Mouse (Mus musculus): ENCODE measurements at regions not wholly inside any gene's neighbourhood (a gene's known extent, or its start where the extent isn't known, plus 50 kb on each side); places are given as distances from the start of the nearest gene placed in this dataset.

DNA sequence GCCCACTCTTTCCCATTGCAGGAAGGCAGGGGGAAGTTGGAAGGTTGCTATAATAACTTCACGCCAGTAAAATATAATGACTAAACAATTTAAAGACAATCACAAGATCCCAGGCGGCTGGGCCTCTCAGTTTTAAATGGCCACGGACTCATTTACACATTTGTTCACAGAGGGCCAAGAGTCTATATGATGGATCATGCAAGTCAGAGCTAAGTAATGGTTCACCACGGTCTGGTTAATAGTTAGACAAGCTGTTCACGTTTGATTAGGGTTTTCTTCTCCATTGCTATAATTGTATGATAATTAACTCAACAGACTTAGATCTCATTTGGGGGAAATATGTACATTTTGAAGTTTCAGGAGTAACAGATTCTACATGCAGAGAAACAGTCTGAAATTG lies 170.0 kb downstream of the Ppargc1a start:
- DNase-seq, result no peak

DNA sequence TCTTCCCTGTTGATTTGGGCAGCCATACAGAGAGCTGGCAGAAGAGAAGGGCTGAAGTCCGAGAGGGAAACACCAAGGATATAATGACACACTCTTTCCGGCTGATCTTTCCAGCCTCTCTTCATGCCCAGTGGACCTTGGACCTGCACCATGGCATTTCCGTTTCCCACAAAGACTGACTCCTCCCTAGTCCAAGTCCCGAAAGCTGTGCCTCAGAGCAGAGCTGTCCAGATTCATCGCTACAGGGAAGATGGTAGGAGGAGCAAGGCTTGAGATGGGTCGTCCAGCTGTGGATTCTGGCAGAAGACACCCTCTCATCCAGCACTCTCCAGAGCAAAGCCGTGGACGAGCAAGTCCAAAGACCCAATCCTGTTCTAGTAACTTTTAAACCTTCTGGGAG lies 176.2 kb downstream of the Ppargc1a start:
- no peak for DNase-seq

DNA sequence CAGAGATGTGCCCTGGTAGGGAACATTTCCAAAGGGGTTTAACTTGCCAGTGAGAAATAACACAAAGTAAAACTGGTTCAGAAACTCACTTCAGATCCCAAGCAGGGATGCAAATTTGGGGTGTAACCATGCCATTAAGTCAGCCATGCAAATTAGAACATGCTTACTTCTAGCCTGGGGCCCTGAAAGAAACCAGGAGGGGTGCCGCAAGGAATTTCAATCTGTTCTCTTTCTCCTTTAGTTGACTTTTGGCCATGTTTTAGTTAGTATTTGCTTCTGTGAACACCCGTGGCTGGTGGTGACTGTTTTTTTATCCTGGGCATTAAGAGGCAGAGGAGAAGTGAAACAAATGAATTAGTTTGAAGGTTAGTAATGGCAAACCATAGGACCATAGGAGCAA lies 179.8 kb downstream of the Ppargc1a start:
- no peak for DNase-seq

DNA sequence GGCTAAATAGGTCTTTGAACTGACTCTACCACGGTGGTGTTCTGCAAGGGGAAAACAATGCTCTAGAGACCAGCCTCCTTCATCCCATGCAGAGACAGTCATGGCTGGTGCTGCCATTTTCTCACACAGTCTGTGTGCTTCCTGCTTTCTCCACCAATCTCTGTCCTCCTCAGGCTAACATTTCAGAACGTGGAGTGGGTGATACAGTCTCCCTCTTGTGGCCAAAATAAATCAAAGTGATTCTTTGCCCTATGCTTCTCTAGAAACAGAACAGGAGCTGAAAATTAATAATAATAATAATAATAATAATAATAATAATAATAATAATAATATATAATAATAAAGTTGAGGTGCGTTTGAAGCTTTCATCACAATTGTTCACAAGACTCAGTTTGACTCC lies 181.1 kb downstream of the Ppargc1a start:
- no peak for DNase-seq

DNA sequence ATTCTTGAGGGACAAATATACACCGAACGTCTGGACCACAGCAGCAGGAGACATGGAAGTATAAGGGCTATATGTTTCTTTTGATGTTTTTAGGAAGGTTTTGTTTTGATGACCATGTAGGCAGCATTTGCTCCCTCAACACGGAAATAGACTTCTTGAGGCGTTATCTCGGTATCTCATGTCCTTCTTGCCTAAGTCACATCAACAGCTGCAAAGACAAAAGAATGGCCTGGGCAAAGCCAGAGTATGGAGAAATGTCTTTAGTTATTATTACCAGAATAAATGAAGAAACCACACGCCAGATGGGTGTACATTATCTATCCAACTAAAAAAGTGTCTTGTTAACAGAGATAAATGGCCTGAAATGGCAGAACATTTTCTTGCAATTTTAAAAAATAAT lies 183.2 kb downstream of the Ppargc1a start:
- DNase-seq, result no peak

DNA sequence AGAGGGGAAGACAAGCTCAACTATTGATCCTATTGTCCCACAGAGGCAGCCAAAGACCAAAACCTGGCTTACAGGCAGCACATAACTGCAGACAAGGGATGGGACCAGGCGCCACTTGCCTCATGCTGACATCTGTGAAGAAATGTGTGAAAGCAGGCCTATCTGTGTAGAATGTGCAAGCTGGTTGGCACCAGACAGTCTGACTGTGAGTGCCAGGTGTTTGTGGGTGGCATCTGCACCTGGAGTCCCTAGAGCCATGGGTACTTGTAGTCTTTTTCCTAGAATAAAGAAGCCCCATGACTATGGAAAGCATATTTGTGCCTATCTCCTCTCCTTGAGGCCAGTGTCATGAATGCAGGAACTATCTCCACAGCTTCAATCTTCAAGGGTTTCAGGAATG lies 208.4 kb downstream of the Ppargc1a start:
- DNase-seq, result no peak

DNA sequence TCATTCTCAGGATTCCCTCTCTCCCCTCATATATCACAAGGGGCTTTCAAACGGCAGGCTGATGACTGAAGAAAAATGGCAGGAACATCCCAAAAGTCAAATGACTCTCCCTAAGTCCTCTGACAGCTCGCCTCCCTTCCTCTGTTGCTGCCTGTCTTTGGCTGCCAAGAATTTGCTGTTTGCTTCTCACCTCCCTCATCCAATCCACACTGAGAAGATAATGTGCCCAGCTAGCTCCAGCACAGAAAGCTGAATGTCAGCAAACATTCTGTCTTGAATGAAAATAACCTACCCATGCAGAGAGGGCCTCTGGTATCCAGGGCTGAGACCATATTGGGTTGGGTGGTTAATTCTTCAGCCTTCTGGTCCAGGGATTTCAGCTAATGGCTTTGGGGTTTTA lies 219.3 kb downstream of the Ppargc1a start:
- no peak for DNase-seq

DNA sequence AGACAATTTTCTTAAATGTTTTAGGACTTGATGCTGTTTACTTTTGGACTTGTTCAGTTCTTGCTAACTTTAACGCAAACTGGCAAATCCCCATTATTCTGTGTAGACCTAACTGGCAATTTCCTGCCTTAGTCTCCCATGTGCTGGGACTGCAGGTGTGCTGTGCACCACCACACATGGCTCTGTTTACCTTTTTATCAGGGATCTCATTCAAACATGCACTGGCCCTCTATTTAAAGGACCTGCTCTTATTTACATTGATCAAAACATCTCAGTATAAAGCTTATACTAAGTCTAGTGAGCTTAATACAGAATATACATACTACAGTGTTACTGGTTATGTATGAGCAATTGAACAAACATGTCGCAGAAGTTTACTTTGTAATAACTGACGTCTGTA lies 238.4 kb downstream of the Ppargc1a start:
- DNase-seq, result no peak

DNA sequence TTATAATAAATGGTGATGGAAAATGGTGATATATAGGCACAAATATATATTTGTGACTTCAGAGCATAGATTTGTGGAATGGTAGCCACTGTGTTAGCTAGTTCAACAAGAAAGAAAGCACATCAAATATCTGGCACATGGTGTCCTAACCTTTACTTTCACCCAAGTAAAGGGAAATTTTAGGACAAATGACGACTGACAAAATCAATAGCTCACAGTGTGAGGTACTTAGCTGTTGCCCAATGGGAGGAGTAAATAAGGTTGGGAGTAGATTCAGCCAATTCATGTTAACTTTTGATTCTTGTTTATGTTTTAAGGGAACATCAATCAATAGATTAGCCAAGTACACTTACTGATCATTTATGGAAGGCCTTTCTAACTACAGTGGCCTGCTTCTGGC lies 278.3 kb downstream of the Ppargc1a start:
- DNase-seq, result no peak

DNA sequence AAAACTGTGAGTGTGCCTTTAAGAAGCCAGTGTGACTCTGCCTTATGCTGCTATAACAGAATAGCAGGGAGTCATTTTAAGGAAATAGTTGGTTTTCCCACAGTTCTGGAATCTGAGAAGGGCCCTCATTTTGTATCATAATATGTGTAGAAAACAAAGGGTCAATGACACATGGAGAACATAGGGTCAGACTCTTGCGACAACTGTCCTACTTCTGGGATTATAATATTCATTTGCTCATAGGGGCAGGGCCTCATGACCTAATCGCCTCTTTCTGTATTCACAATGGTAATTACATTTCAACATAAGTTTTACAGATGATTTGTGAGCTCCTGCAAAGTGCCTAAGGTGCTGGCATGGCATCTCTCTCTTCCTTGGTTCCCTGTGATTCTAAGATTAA lies 279.3 kb downstream of the Ppargc1a start:
- DNase-seq, result no peak

DNA sequence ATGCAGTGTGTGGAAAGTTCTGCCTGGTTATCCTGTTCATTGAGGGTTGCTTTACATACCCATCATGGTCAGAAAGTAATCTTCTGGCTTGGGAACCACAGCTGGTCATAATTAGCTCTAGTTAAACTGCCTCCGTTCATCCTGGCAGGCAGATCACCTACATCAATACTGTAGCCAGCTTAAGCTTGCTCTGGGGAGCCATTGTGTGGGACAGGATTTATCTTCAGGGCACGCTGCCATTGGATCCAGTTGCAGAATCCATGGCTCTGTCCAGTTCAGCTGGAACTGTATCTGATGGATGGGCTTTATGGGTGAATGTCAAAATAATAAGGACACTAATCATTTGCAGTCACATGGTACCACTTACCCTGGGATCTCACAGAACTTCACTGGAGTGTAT lies 326.4 kb downstream of the Ppargc1a start:
- no peak for DNase-seq

DNA sequence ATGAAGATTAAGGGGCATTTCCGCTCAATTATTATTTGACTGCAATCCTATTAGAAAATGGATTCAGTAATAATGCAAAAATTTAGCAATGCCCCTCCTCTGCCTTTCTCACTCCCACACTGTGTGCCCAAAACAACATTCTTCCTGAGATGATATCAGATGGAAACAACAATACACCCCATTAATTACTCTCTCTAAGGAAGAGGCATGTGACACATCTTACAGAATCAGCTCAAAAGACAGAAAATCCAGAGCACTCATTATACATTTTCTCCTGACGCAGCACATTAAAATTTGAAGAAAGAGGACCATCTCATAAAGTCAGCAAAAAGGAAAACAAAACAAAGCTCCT lies 333.5 kb downstream of the Ppargc1a start:
- DNase-seq, result no peak

DNA sequence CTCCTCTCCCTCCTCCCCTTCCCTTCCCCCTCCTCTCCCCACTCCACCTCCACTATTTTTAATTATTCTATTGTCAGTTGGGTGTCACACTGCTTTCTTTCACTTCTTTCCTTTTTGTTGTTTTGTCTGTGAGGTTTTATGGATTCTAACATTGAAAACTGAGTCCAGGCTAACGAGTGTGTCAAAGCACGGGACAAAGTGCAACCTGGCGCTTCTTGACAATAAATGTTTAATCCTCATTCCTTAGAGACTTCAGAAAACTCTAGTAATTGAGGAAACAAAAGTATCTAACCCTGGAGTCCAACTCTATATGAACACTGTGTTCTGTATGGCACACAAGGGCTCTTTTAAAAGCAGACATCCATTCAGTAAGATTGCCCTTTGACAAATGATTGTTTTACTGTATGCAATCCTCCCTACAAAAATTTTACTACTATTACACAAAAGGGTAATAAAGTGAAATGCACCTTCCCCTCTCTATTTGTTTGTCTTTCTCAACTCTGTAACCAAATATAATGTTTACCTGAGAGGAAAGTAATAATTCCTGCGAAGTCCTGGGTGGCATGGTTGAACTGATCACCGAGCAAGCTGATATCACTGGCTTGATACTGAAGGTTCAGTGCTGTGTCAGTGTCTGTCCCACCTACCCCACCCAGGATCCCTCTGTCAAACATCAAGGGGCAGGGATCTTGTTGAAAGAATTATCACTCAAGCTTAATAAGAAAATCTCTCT lies 334.1 kb downstream of the Ppargc1a start:
- no peak for DNase-seq

DNA sequence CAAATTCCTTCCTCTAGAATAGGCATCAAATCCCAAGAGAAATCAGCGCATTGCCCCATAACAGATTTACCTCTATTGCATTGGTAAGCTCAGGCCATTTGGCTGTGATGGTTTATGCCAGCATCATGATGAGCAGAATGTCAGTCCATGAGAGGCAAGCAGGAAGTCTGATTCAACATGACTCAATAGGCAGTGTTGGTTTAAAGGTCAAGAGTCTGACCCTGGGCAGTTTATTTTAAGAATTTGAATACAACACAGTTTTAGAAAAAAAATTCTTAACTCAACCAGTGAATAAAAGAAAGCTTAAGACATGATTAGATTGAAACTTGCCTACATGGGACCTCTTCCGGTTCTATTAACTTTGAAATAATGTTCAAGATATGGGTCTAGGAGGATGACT lies 337.7 kb downstream of the Ppargc1a start:
- DNase-seq, result no peak

DNA sequence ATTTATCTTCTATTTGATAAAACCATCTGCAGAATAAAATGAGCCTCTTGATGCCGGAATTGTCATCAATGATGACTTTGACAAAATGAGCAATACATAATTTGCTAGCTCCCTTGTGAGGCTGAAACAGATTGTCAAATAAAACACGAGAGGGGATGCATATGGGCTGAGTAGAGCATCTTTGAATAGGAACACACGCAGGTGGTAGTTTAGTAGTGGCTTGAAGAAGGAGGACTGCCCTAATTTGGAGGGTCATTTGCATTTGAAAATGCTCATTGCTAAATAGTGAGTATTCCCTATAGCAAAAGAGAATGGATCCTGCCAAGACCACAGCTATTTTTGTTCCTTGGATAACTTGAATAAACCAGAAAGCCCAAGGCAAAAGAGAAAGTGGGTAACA lies 339.5 kb downstream of the Ppargc1a start:
- DNase-seq, result no peak

DNA sequence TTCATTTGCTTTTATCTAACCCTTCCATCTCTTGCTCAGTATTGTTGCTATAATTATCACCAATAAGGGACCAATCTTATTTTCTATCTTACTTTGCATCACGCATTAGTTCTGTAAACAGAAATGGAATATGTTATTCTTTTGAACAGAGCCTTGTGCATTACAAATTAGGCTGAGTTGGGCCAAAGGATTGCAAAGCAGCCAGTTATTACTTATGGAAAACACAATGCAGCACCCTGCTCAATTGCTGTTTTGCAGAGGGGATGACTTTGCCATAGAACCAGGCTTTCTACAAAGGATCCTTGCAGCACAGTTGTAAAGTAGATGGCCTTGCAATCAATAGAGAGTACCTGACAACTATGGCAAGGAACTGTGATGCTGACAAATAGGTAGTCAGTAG lies 364.3 kb downstream of the Ppargc1a start:
- DNase-seq, result no peak

DNA sequence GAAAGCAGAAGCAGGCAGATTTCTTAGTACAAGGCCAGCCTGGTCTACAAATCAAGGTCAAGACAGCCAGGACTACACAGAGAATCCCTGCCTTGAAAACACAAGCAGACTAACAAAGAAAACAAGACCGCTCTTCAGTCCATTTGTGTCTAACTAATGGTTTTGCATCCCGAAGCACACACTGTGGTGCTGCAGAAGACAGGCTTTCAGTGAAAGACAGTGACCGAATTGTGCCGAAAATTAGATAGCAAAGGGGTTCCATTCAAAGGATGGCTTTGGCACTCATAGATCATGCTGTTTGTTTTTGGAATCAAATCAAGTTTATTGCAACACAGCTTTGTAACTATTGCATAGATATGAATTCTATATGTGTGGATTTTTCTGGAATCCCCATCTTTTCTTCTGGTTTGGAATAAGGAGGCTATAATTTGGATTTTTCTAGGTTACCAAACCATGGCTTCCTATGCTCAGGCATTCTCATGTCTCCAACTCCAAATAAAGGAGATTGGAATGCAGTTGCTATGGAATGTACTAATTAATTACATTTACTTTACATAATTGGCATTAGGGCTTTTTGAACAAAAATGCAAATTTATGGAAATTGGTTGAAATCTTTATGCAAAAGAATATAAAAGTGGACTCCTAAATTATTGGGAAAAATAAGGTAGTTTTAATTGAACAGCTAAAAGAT lies 364.9 kb downstream of the Ppargc1a start:
- DNase-seq, result no peak

DNA sequence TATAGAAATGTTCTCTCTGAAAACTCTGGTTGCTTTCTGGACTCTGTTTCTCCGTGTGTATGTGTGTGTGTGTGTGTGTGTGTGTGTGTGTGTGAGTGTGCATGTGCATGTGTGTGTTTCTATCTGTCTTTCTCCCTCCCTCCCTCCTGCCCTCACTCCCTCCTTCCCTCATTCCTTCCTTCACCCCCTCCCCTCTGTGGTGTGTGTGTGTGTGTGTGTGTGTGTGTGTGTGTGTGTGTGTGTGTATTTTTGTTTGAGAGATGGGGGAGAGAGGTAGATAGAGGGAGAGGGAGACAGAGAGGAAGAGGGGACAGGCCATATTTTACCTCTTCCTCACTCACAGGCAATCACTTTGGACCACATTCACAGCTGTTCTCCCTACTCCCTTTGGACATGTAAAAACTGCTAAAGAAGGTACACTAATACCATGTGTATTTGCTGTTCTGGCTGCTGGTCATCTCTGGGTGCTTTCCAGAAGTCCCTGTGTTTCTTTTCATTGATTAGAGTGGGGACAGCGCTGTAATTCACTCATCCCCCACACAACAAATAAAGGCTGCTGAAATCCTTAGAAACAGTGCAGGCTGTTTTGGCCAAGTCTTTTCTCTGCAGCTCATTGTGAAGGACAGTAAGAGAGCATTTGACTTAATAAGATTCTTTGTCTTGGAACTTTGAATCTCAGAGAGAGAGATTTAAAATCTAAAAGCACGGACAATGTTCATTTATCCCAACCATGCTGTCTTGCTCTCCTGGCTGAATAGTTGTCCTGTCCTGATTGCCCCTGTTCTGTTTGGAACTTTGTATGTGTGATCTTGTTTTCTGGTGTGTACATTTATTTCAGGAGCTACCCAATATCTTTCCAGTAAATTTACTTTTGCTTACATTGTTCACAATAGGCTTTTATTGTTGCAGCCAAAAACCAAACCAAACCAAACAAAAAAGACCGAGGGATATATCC lies 370.9 kb downstream of the Ppargc1a start:
- no peak for DNase-seq

DNA sequence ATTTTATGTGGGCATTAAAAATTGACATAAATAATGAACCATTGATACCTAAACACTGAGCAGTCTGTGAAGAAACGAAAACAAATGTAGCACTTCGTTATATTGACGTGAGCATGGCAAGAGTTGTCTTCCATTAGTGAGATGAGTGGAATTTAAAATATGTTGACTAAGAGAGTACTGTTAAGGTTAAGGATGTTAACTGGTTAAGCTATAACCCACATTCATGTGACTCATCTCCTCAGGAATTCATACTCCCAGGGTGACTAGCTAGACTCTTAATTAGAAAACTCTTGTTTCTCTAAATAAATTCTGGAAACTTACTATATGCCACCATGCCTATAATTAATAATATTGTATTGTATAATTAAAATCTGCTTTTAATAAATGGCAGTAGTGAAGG lies 376.9 kb downstream of the Ppargc1a start:
- DNase-seq, result no peak

DNA sequence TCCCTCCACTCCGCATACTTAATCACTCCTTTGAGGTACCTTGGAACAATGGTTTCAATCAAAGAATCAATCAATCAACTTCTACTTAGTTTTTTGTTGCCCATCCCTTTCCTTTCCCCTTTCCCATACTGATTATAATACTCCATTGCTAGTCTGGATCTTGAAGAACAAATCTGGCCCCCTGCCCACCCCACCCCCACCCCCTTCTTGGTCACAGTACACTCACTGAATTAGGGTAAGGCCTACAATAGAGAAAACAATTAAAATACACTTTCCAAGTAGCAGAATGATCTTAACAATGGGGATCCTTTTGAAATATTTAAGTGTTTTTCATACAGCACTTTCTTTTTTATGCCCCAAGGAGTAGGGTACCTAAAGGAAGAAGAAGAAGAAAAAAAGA lies 397.7 kb downstream of the Ppargc1a start:
- DNase-seq, result no peak

DNA sequence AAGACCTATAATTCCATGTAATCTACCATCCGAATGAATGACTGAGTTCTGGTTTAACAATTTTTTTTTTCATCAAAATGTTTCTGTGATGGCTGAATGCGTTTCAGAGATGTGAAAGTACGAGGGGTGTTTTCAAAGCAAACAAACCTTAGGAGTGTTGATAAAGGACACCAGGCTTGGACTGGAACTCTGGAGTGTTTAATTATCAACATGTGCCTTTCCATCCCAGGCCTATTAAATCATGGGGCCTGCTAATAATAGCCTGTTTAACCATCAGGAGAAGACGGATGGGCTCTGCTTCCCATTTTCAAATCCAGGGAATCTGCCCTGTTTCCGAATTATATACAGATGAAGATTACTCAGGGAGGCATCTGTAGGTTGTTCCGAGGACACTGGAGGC lies 399.3 kb downstream of the Ppargc1a start:
- no peak for DNase-seq

DNA sequence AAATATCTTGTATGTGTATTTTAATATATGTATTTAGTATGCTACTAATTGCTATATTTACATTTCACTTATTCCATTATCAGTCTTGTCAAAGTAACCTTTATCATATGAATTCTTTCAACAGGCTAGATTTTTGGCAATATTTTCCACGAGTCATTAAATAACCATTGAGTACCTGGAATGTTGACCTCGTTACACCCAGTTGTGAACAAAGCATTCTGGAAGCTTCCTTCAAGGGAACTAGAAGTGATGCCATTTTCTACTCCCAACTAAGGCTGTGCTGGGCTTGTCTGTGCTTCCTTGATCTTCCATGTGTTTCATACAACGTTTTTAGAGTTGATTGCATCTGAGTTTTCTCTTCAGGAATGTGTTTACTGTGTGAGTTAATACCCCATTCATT lies 410.6 kb downstream of the Ppargc1a start:
- DNase-seq, result no peak

DNA sequence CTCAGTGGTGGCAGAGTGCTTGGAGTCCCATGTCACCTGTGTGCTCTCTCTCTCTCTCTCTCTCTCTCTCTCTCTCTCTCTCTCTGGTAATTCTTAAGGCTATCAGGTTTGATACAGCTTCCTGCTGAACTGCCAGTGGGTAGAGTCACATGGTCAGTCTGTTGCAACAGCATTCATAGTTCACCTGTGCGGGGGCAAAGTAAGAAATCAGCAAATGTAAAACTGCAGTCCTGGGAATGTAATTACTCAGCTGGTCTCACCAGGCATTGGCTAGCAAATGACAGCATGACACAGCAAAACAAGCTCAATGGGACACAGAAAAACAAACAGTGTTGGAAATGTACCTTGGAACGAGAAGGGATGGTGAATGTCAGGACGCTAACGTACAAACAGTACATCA lies 422.7 kb downstream of the Ppargc1a start:
- DNase-seq, result no peak

DNA sequence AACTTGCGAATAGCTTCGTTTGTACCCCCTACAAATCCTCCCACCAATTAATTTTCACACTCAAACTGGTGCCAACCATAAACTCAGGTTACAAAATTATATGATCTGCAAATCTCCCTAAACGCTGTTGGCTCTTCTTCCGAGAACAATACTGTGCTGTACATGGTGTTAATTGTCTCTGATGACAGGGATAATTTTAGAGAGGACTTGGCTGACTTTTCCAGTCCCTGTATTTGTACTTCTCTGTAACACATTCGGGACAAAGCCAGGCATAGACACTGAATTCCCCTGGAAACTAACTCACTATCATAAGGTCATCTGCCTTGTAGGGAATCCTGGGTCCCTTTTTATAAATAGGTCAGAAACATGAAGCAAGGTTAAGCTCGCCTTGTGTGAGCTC lies 442.4 kb downstream of the Ppargc1a start:
- DNase-seq, result no peak

Data from cerebellum, postnatal 25 days (tissue).